In genomic region chr4:108940681-108941473, GRCm38 (mm10) we compare ENCODE assay signal across 15 mouse cellular contexts. TPM values are rescaled to one million over a fixed set of nuclear protein-coding genes. Genes with fewer than 3 reads are reported as not detected.
DNase-seq lines count a peak whose midpoint lies in the region; ATAC-seq and TF ChIP-seq lines count a peak whose summit lies in the region.
"Had no signal": no experiment of that assay in that cellular context is flagged by ENCODE, and none has a peak within 500 bp of the region (broad histone marks: within the 10 kb centered on the region; RNA-seq: fewer than 3 reads in every experiment).

No protein-coding gene starts in this region.

- in situ Hi-C loops in CH12.LX (cut with MboI; ENCODE audit: low pct_ligation_motif_present, low pct_unique_long_range_greater_than_20kb, low sequenced_read_pairs): no loop called here

- no peak overlapping the region for H3K4me3 ChIP-seq in forebrain, embryonic 10.5 days
- no peak overlapping the region for H3K4me3 ChIP-seq in forebrain, embryonic 15.5 days
- H3K4me3 ChIP-seq in CH12.LX (replicated peaks in 1 of 3; ENCODE audit: low read depth in 2 of 3, low read length in 2 of 3, poor library complexity in 1 of 3): no peak overlapping the region
- no peak overlapping the region for H3K4me3 ChIP-seq in midbrain, embryonic 13.5 days (replicated peaks)
- no peak overlapping the region for H3K4me3 ChIP-seq in liver, embryonic 11.5 days (ENCODE audit: low read depth, low read length)
- H3K4me3 ChIP-seq: intestine, embryonic 15.5 days; limb, embryonic 13.5 days had no signal

- TF ChIP-seq RAD21 in CH12.LX (IDR thresholded peaks at IDR 0.05; ENCODE audit: low read depth, low read length): no peak

- no peak for TF ChIP-seq POLR2A in CH12.LX (IDR thresholded peaks at IDR 0.05; ENCODE audit: low read depth, low read length)
- no peak for TF ChIP-seq POLR2A in brain, embryonic 14.5 days (IDR thresholded peaks at IDR 0.05; ENCODE audit: borderline replicate concordance, extremely low read depth, insufficient read depth, insufficient read length, poor library complexity, severe bottlenecking)

- H3K4me1 ChIP-seq in forebrain, embryonic 10.5 days: peaks cover 39% of the 10 kb centered on the region
- H3K4me1 ChIP-seq in forebrain, embryonic 15.5 days: peaks cover 9% of the 10 kb centered on the region
- peaks cover 5 to 24% of the 10 kb centered on the region in 2 experiments; a peak in 3 of 4 replicates for H3K4me1 ChIP-seq in CH12.LX (ENCODE audit: control insufficient read depth in 1 of 2, insufficient read depth in 2 of 2)
- H3K4me1 ChIP-seq in midbrain, embryonic 13.5 days (replicated peaks): peaks cover 23% of the 10 kb centered on the region
- H3K4me1 ChIP-seq in liver, embryonic 11.5 days (replicated peaks; ENCODE audit: control insufficient read depth, insufficient read depth, low read length): no peaks in the 10 kb centered on the region
- H3K4me1 ChIP-seq: intestine, embryonic 15.5 days had no signal

- WGBS in forebrain, embryonic 10.5 days: 68% methylated on average over 17 of the region's 17 CpGs
- 63% methylated on average over 17 of the region's 17 CpGs for WGBS in forebrain, embryonic 15.5 days
- WGBS in midbrain, embryonic 13.5 days: 45% methylated on average over 17 of the region's 17 CpGs
- 82% methylated on average over 17 of the region's 17 CpGs for WGBS in liver, embryonic 11.5 days

- no peaks in the 10 kb centered on the region for H3K9me3 ChIP-seq in forebrain, embryonic 10.5 days
- no peaks in the 10 kb centered on the region for H3K9me3 ChIP-seq in forebrain, embryonic 15.5 days
- no peaks in the 10 kb centered on the region for H3K9me3 ChIP-seq in CH12.LX (replicated peaks; ENCODE audit: low read length)
- H3K9me3 ChIP-seq in midbrain, embryonic 13.5 days: no peaks in the 10 kb centered on the region
- H3K9me3 ChIP-seq in liver, embryonic 11.5 days (ENCODE audit: control insufficient read depth, low read length): no peaks in the 10 kb centered on the region
- H3K9me3 ChIP-seq: intestine, embryonic 15.5 days; limb, embryonic 13.5 days had no signal

- no peak for TF ChIP-seq EP300 in CH12.LX (IDR thresholded peaks at IDR 0.05; ENCODE audit: low read length)

- DNase-seq in forebrain, embryonic 10.5 days (ENCODE audit: extremely low spot score, low spot score): peak; percentile 43
- peak; percentile 45 for DNase-seq in CH12.LX (ENCODE audit: extremely low read depth)
- peak; percentile 63 for DNase-seq in brain, embryonic 14.5 days (ENCODE audit: low read depth)
- no peak for DNase-seq in gastrocnemius, postnatal 10 days
- no peak for DNase-seq in liver, embryonic 11.5 days (ENCODE audit: low spot score)
- no peak for DNase-seq in gastrocnemius, postnatal 14 days
- DNase-seq: cerebellum, adult 11 months; lung, postnatal 4 days; spleen, adult 18-20 months; thymus, postnatal 14 days had no signal

- no peak for ATAC-seq in forebrain, embryonic 15.5 days (replicated peaks)
- peak; percentile 73 for ATAC-seq in midbrain, embryonic 13.5 days
- ATAC-seq in liver, embryonic 11.5 days (replicated peaks; ENCODE audit: low FRiP score): no peak
- ATAC-seq: intestine, embryonic 15.5 days had no signal

- no peak for TF ChIP-seq CTCF in CH12.LX (conservative IDR thresholded peaks at IDR 0.05 in 1 of 2, IDR thresholded peaks at IDR 0.05 in 1 of 2; ENCODE audit: low read depth in 2 of 2, low read length in 2 of 2)
- no peak for TF ChIP-seq CTCF in brain, embryonic 14.5 days (IDR thresholded peaks at IDR 0.05; ENCODE audit: borderline replicate concordance, extremely low read depth, insufficient read depth, insufficient read length)

- no peak overlapping the region for H3K9ac ChIP-seq in forebrain, embryonic 15.5 days (replicated peaks)
- no peak overlapping the region for H3K9ac ChIP-seq in CH12.LX (ENCODE audit: insufficient read depth, low read depth)
- H3K9ac ChIP-seq in midbrain, embryonic 13.5 days (replicated peaks): no peak overlapping the region
- H3K9ac ChIP-seq in liver, embryonic 11.5 days (ENCODE audit: low read depth, low read length): no peak overlapping the region
- H3K9ac ChIP-seq: intestine, embryonic 15.5 days; limb, embryonic 13.5 days had no signal

- dilution Hi-C loops in CH12.LX (cut with MboI; ENCODE audit: extremely low pct_ligation_motif_present, extremely low pct_unique_long_range_greater_than_20kb, low sequenced_read_pairs): no loop called here

- 0 out of 2 replicates have a peak overlapping the region, but pooled peaks have one; percentile 6 for H3K27ac ChIP-seq in forebrain, embryonic 10.5 days
- no peak overlapping the region for H3K27ac ChIP-seq in forebrain, embryonic 15.5 days (replicated peaks)
- H3K27ac ChIP-seq in CH12.LX (ENCODE audit: insufficient read depth, low read depth): no peak overlapping the region
- H3K27ac ChIP-seq in midbrain, embryonic 13.5 days: no peak overlapping the region
- H3K27ac ChIP-seq in liver, embryonic 11.5 days (ENCODE audit: low read depth, low read length): no peak overlapping the region
- H3K27ac ChIP-seq: intestine, embryonic 15.5 days; limb, embryonic 13.5 days had no signal

- no peak overlapping the region for H3K4me2 ChIP-seq in forebrain, embryonic 15.5 days (replicated peaks)
- H3K4me2 ChIP-seq in CH12.LX (ENCODE audit: insufficient read depth, low read depth, poor library complexity, severe bottlenecking): no peak overlapping the region
- no peak overlapping the region for H3K4me2 ChIP-seq in midbrain, embryonic 13.5 days (replicated peaks)
- H3K4me2 ChIP-seq in liver, embryonic 11.5 days: no peak overlapping the region
- H3K4me2 ChIP-seq: heart, embryonic 11.5 days; intestine, embryonic 15.5 days; limb, embryonic 13.5 days had no signal

- no peaks in the 10 kb centered on the region for H3K79me2 ChIP-seq in CH12.LX (replicated peaks; ENCODE audit: control insufficient read depth, extremely low read depth, insufficient read depth, poor library complexity, severe bottlenecking)

- peaks cover 26% of the 10 kb centered on the region; the same call in 1 of the 2 replicates for H3K27me3 ChIP-seq in forebrain, embryonic 10.5 days (ENCODE audit: poor library complexity, severe bottlenecking)
- H3K27me3 ChIP-seq in forebrain, embryonic 15.5 days: no peaks in the 10 kb centered on the region
- no peaks in the 10 kb centered on the region for H3K27me3 ChIP-seq in CH12.LX (replicated peaks)
- H3K27me3 ChIP-seq in midbrain, embryonic 13.5 days: peaks cover 61% of the 10 kb centered on the region
- H3K27me3 ChIP-seq in liver, embryonic 11.5 days (replicated peaks; ENCODE audit: control insufficient read depth, insufficient read depth, low read length): no peaks in the 10 kb centered on the region
- H3K27me3 ChIP-seq: intestine, embryonic 15.5 days; limb, embryonic 13.5 days had no signal

- no peaks in the 10 kb centered on the region for H3K36me3 ChIP-seq in forebrain, embryonic 10.5 days (replicated peaks)
- H3K36me3 ChIP-seq in forebrain, embryonic 15.5 days: no peaks in the 10 kb centered on the region
- no peaks in the 10 kb centered on the region for H3K36me3 ChIP-seq in CH12.LX (replicated peaks in 1 of 2; ENCODE audit: control insufficient read depth in 1 of 2, insufficient read depth in 1 of 2, low read length in 1 of 2)
- H3K36me3 ChIP-seq in midbrain, embryonic 13.5 days: no peaks in the 10 kb centered on the region
- H3K36me3 ChIP-seq in liver, embryonic 11.5 days (ENCODE audit: control insufficient read depth, insufficient read depth, low read length): no peaks in the 10 kb centered on the region
- H3K36me3 ChIP-seq: intestine, embryonic 15.5 days; limb, embryonic 13.5 days had no signal

- intact Hi-C loops in gastrocnemius, postnatal 14 days (cut with DNase I; ENCODE audit: low total_unique reads): no loop called here

TF ChIP-seq in CH12.LX, 34 proteins besides CTCF, POLR2A, EP300 and RAD21:
- no peak for TF ChIP-seq TCF12 (IDR thresholded peaks at IDR 0.05; ENCODE audit: low read depth, low read length)
- no peak for TF ChIP-seq MEF2A (IDR thresholded peaks at IDR 0.05; ENCODE audit: borderline replicate concordance, low read depth, low read length)
- no peak for TF ChIP-seq HCFC1 (IDR thresholded peaks at IDR 0.05; ENCODE audit: low read depth, low read length)
- no peak for TF ChIP-seq ZC3H11A (IDR thresholded peaks at IDR 0.05; ENCODE audit: low read depth, low read length)
- no peak for TF ChIP-seq ETS1 (conservative IDR thresholded peaks at IDR 0.05; ENCODE audit: low read depth, low read length)
- TF ChIP-seq ZNF384 (IDR thresholded peaks at IDR 0.05; ENCODE audit: low read depth, low read length): no peak
- TF ChIP-seq BHLHE40 (IDR thresholded peaks at IDR 0.05; ENCODE audit: low read depth, low read length): no peak
TF ChIP-seq in CH12.LX: peak in this region for 0.

RNA-seq across cellular contexts. Expression of gene Nrd1, which starts 59.6 kb away (rescaled TPM):
- polyA plus RNA-seq in forebrain, embryonic 10.5 days (2016; fragmentation: Nextera tagmentation; extraction: Ambion mirVana): 72.9 and 73.1 TPM in 2 replicates
- polyA plus RNA-seq in forebrain, embryonic 15.5 days (2015; fragmentation: Nextera tagmentation; extraction: Ambion mirVana): 78.0 and 83.4 TPM in 2 replicates
- 37.7 and 41.9 TPM in 2 replicates for total RNA-seq in CH12.LX (2012; rRNA removed)
- 83.8 and 104 TPM in 2 replicates for total RNA-seq in CH12.LX (2014; rRNA removed)
- 144 and 147 TPM in 2 replicates for polyA plus RNA-seq in CH12.LX (2012; ENCODE audit: insufficient read length, low read depth)
- polyA plus RNA-seq in brain, embryonic 14.5 days (2012; rRNA removed): 102 and 130 TPM in 2 replicates
- polyA plus RNA-seq in midbrain, embryonic 13.5 days (2015; fragmentation: Nextera tagmentation; extraction: Ambion mirVana): 85.2 and 89.7 TPM in 2 replicates
- total RNA-seq in gastrocnemius, postnatal 10 days (2021): 100 to 1,000 TPM in 1 of 2 experiments, 10 to 100 TPM in 1; 80.9 to 113 TPM
- 41.3 and 45.0 TPM in 2 replicates for polyA plus RNA-seq in liver, embryonic 11.5 days (2014; fragmentation: Nextera tagmentation; extraction: Ambion mirVana)
- 10 to 100 TPM; 71.8 to 86.4 TPM for total RNA-seq in gastrocnemius, postnatal 14 days (2021)

Comparison
In these comparisons a context has a peak if more than half of its experiments do, and no peak if none do; other contexts are left out.
1. DNase-seq: peak in forebrain, embryonic 10.5 days (single experiment), CH12.LX (single experiment) and brain, embryonic 14.5 days (single experiment); none in gastrocnemius, postnatal 10 days (single experiment), liver, embryonic 11.5 days (single experiment) and gastrocnemius, postnatal 14 days (single experiment).